15 mouse cellular contexts compared by ENCODE assay signal in the genomic region with DNA sequence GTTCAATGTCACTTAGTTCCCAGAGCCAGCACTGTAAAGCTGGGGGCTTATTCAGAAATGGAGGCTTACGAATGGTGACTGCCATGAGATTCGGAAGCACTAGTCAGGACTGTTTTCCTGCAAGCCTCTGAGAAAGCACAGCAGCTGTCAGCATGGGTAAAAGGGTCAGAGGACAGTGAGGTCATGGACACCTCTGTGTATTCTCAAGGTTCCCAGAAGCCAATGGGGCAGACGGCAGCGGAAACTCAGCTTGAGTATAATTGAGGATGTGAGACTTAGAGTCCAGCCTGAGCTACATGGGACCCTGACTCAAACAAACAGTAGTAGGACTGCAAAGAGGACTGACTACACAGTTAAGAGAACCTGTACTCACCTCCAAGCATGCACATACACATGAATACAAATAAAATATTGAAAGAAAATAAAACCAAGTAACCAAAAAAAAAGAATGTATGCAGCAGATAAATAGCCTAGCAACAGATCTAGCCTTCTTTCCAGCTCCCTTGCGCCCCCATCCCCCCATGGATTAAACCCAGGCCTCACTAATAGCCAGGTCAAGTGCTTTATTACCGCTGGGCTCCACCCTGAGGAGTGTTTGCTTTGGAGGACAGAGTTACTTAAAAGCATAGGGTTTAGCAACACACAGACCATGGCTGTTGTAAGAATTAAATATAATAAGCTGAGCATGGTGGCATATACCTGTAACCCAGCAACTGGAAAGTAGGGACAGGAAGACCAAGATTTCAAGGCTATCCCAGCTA.
DNase-seq lines count a peak whose midpoint lies in the region; ATAC-seq and TF ChIP-seq lines count a peak whose summit lies in the region.
"Had no signal": no experiment of that assay in that cellular context is flagged by ENCODE, and none has a peak within 500 bp of the region (broad histone marks: within the 10 kb centered on the region; RNA-seq: fewer than 3 reads in every experiment).

No protein-coding gene starts in this region.

- no peaks in the 10 kb centered on the region for H3K9me3 ChIP-seq in stomach, embryonic 16.5 days (replicated peaks; ENCODE audit: control insufficient read depth, low read length)
- H3K9me3 ChIP-seq in stomach, postnatal 0 days (ENCODE audit: control insufficient read depth, low read length): no peaks in the 10 kb centered on the region
- H3K9me3 ChIP-seq in lung, postnatal 0 days (ENCODE audit: low read length): no peaks in the 10 kb centered on the region
- H3K9me3 ChIP-seq: embryonic facial prominence, embryonic 12.5 days; limb, embryonic 12.5 days had no signal

- H3K4me1 ChIP-seq in stomach, embryonic 16.5 days (ENCODE audit: control insufficient read depth, insufficient read depth, low read length): peaks cover 13% of the 10 kb centered on the region; the same call in 1 of the 2 replicates
- H3K4me1 ChIP-seq in stomach, postnatal 0 days (replicated peaks; ENCODE audit: control insufficient read depth, insufficient read depth): no peaks in the 10 kb centered on the region; the same call in 1 of the 2 replicates
- H3K4me1 ChIP-seq in lung, postnatal 0 days (ENCODE audit: insufficient read depth, low read depth, low read length): peaks cover 9% of the 10 kb centered on the region; the same call in 1 of the 2 replicates
- H3K4me1 ChIP-seq in kidney, adult 2 months (ENCODE audit: control insufficient read depth, insufficient read depth, low read length): no peaks in the 10 kb centered on the region

- no peak overlapping the region for H3K9ac ChIP-seq in stomach, embryonic 16.5 days (ENCODE audit: low read length)
- H3K9ac ChIP-seq in stomach, postnatal 0 days (ENCODE audit: low read length): no peak overlapping the region
- no peak overlapping the region for H3K9ac ChIP-seq in lung, postnatal 0 days (replicated peaks; ENCODE audit: low read depth)
- H3K9ac ChIP-seq: embryonic facial prominence, embryonic 12.5 days; limb, embryonic 12.5 days had no signal

- H3K4me2 ChIP-seq in stomach, embryonic 16.5 days (ENCODE audit: low read depth, low read length): no peak overlapping the region
- no peak overlapping the region for H3K4me2 ChIP-seq in stomach, postnatal 0 days (replicated peaks; ENCODE audit: low read depth)
- no peak overlapping the region for H3K4me2 ChIP-seq in lung, postnatal 0 days (replicated peaks; ENCODE audit: low read depth, low read length)
- H3K4me2 ChIP-seq: embryonic facial prominence, embryonic 12.5 days; limb, embryonic 12.5 days had no signal

- no peak overlapping the region for H3K4me3 ChIP-seq in stomach, embryonic 16.5 days (replicated peaks; ENCODE audit: low read length)
- H3K4me3 ChIP-seq in stomach, postnatal 0 days (ENCODE audit: low read depth, low read length): no peak overlapping the region
- no peak overlapping the region for H3K4me3 ChIP-seq in lung, postnatal 0 days (ENCODE audit: low read depth, low read length)
- no peak overlapping the region for H3K4me3 ChIP-seq in kidney, adult 2 months (ENCODE audit: insufficient read depth, low read depth, low read length)
- H3K4me3 ChIP-seq: embryonic facial prominence, embryonic 12.5 days; limb, embryonic 12.5 days had no signal

- no peaks in the 10 kb centered on the region for H3K36me3 ChIP-seq in stomach, embryonic 16.5 days (ENCODE audit: control insufficient read depth, insufficient read depth, low read length)
- no peaks in the 10 kb centered on the region for H3K36me3 ChIP-seq in stomach, postnatal 0 days (ENCODE audit: control insufficient read depth, insufficient read depth, low read length)
- no peaks in the 10 kb centered on the region for H3K36me3 ChIP-seq in lung, postnatal 0 days (ENCODE audit: insufficient read depth, low read length)
- H3K36me3 ChIP-seq in kidney, adult 2 months (ENCODE audit: control insufficient read depth, insufficient read depth, low read length): no peaks in the 10 kb centered on the region
- H3K36me3 ChIP-seq: embryonic facial prominence, embryonic 12.5 days; limb, embryonic 12.5 days had no signal

- no peaks in the 10 kb centered on the region for H3K27me3 ChIP-seq in stomach, embryonic 16.5 days (ENCODE audit: control insufficient read depth, insufficient read depth, low read length)
- H3K27me3 ChIP-seq in stomach, postnatal 0 days (ENCODE audit: control insufficient read depth, insufficient read depth, low read length): no peaks in the 10 kb centered on the region
- no peaks in the 10 kb centered on the region for H3K27me3 ChIP-seq in lung, postnatal 0 days (replicated peaks; ENCODE audit: insufficient read depth, low read length)
- H3K27me3 ChIP-seq in kidney, adult 2 months (replicated peaks; ENCODE audit: control insufficient read depth, insufficient read depth, low read length): no peaks in the 10 kb centered on the region
- H3K27me3 ChIP-seq: embryonic facial prominence, embryonic 12.5 days had no signal

- ATAC-seq in stomach, embryonic 16.5 days (ENCODE audit: insufficient read depth, low FRiP score): no peak
- no peak for ATAC-seq in stomach, postnatal 0 days (ENCODE audit: low FRiP score, low TSS enrichment)
- peak; percentile 68 for ATAC-seq in lung, postnatal 0 days
- ATAC-seq: midbrain, embryonic 16.5 days had no signal

- no peak for TF ChIP-seq EP300 in stomach, postnatal 0 days (optimal IDR thresholded peaks at IDR 0.05)
- TF ChIP-seq EP300 in lung, postnatal 0 days (IDR thresholded peaks at IDR 0.05): 0 out of 2 replicates have a peak, but pooled peaks have one; percentile 24

- no peak for TF ChIP-seq CTCF in stomach, postnatal 0 days (IDR thresholded peaks at IDR 0.05; ENCODE audit: low read depth)
- no peak for TF ChIP-seq CTCF in lung, postnatal 0 days (IDR thresholded peaks at IDR 0.05)
- no peak for TF ChIP-seq CTCF in kidney, adult 2 months (conservative IDR thresholded peaks at IDR 0.05; ENCODE audit: insufficient read depth, insufficient read length, low read depth, low read length)

- H3K27ac ChIP-seq in stomach, embryonic 16.5 days (ENCODE audit: low read length): peak overlapping the region; percentile 30; the same call in 1 of the 2 replicates
- H3K27ac ChIP-seq in stomach, postnatal 0 days (replicated peaks): no peak overlapping the region; the same call in 1 of the 2 replicates
- H3K27ac ChIP-seq in lung, postnatal 0 days (ENCODE audit: low read length): no peak overlapping the region; the same call in 1 of the 2 replicates
- H3K27ac ChIP-seq in kidney, adult 2 months (ENCODE audit: insufficient read depth, low read depth, low read length): no peak overlapping the region
- H3K27ac ChIP-seq: embryonic facial prominence, embryonic 12.5 days; kidney, postnatal 0 days; limb, embryonic 12.5 days had no signal

- peak; percentile 63 for DNase-seq in embryo, embryonic 10 days (ENCODE audit: low spot score)
- DNase-seq in embryo, embryonic 9.5 days (ENCODE audit: extremely low spot score): no peak
- DNase-seq in stomach, postnatal 0 days (ENCODE audit: low spot score): no peak
- DNase-seq in lung, postnatal 0 days (ENCODE audit: low spot score): peak; percentile 59
- DNase-seq in neural tube, embryonic 10.5 days (ENCODE audit: extremely low spot score, low spot score): no peak
- no peak for DNase-seq in cerebellum, postnatal 4 days (ENCODE audit: low spot score in 2 of 2)
- no peak for DNase-seq in kidney, adult 2 months
- DNase-seq: cerebellum, adult 8-10 months; heart, postnatal 36 days; thymus, adult 18-20 months had no signal

- TF ChIP-seq POLR2A in kidney, adult 2 months (IDR thresholded peaks at IDR 0.05; ENCODE audit: low read depth, low read length): no peak

- 41% methylated on average over 6 of the region's 6 CpGs for WGBS in stomach, embryonic 16.5 days
- 53% methylated on average over 6 of the region's 6 CpGs for WGBS in stomach, postnatal 0 days
- 68% methylated on average over 6 of the region's 6 CpGs for WGBS in lung, postnatal 0 days
- WGBS in kidney, adult 2 months: 84% methylated on average over 6 of the region's 6 CpGs

Comparison
In these comparisons a context has a peak if more than half of its experiments do, and no peak if none do; other contexts are left out.
1. DNase-seq: peak in embryo, embryonic 10 days (single experiment) and lung, postnatal 0 days (single experiment); none in embryo, embryonic 9.5 days (single experiment), stomach, postnatal 0 days (single experiment), neural tube, embryonic 10.5 days (single experiment), cerebellum, postnatal 4 days (0 of 2) and kidney, adult 2 months (single experiment).